Mouse (Mus musculus) E14TG2a.4 (cell line): ENCODE measurements around the gene Wtap.

Experiments used
- CTCF ChIP-seq: conservative IDR thresholded peaks from 2 replicates; pipeline ENCODE4 v1.5.1; 2014; ENCODE audit warnings: low read length
- POU5F1 ChIP-seq: IDR thresholded peaks from 2 replicates; pipeline ENCODE4 v1.6.1; 2014; ENCODE audit warnings: low read length, borderline replicate concordance

DNA sequence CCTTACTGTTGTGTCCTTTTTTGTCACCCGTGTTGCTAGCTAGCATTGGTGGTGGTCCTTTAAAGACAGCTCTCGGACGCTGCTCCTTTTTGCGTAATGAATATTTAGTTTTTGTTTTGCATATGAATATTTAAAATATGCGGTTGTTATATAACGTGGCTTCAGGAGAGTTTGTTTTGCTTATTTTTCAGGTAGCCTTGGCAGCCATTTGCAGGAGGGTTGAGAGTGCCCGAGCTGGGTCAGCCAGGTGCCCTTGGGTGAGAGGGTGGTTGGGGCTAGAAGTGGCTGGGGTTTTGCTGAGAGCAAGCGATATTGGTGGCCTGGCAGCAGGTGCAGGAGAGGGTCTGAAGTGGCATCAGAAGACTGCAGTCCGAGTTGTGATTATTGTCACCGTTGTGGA, 14.6 kb upstream of the Wtap start:
- TF ChIP-seq CTCF (no peak), POU5F1 (no peak)
